Mouse (Mus musculus) forelimb bud, embryonic 11.5 days (tissue): ENCODE results near the gene Snapin.

ENCODE experiments used
- DNase-seq: peaks from one replicate; pipeline ENCODE4 v3.0.0-alpha.2; 2012; ENCODE audit warnings: low read depth, low spot score

The Snapin gene

GRCm38 (mm10) chr3:90505216-90505615 lies 14.4 kb upstream of the Snapin start:
- DNase-seq = no peak

- DNase-seq = no peak
These were observed 12.6 kb upstream of the Snapin start for GRCm38 (mm10) chr3:90503444-90503843.

GRCm38 (mm10) chr3:90497597-90497996 lies 6.8 kb upstream of the Snapin start:
- DNase-seq = no peak

GRCm38 (mm10) chr3:90495850-90496525 lies 5.2 kb upstream of the Snapin start:
- no peak for DNase-seq

- no peak for DNase-seq
These were observed 3.2 kb upstream of the Snapin start for GRCm38 (mm10) chr3:90493831-90494540.

GRCm38 (mm10) chr3:90491350-90491749 lies 517 bp upstream of the Snapin start:
- DNase-seq = no peak

GRCm38 (mm10) chr3:90488576-90488975 lies 2.3 kb downstream of the Snapin start:
- no peak for DNase-seq

GRCm38 (mm10) chr3:90486998-90487397 lies 3.8 kb downstream of the Snapin start:
- DNase-seq = no peak

- peak; percentile 99 for DNase-seq
These were observed 14.8 kb downstream of the Snapin start, which contains the start of gene Ilf2 for GRCm38 (mm10) chr3:90475831-90476611. TSS of gene Ilf2 (plus strand) at chr3:90476126.

- no peak for DNase-seq
These were observed 15.5 kb downstream of the Snapin start for GRCm38 (mm10) chr3:90475151-90475830.

- no peak for DNase-seq
These were observed 18.6 kb downstream of the Snapin start for GRCm38 (mm10) chr3:90472213-90472612.

- DNase-seq = no peak
These were observed 23.1 kb downstream of the Snapin start for GRCm38 (mm10) chr3:90467618-90468300.

GRCm38 (mm10) chr3:90466311-90466766 lies 24.5 kb downstream of the Snapin start:
- peak; percentile 73 for DNase-seq

GRCm38 (mm10) chr3:90465686-90466310 lies 25.0 kb downstream of the Snapin start, which contains the start of gene Npr1:
TSS of gene Npr1 (minus strand) at chr3:90465866.
- no peak for DNase-seq

- DNase-seq = no peak
These were observed 25.6 kb downstream of the Snapin start for GRCm38 (mm10) chr3:90465081-90465685.

GRCm38 (mm10) chr3:90464552-90465080 lies 26.2 kb downstream of the Snapin start:
- DNase-seq = no peak

GRCm38 (mm10) chr3:90462579-90462978 lies 28.3 kb downstream of the Snapin start:
- no peak for DNase-seq

- DNase-seq = no peak
These were observed 28.9 kb downstream of the Snapin start for GRCm38 (mm10) chr3:90461935-90462334.

GRCm38 (mm10) chr3:90460315-90460714 lies 30.5 kb downstream of the Snapin start:
- DNase-seq = no peak

- DNase-seq = no peak
These were observed 31.1 kb downstream of the Snapin start for GRCm38 (mm10) chr3:90459727-90460126.
